Mouse (Mus musculus) myocyte (in vitro differentiated cells): ENCODE data around the gene Stpg2. TPM values are rescaled to one million over a fixed set of nuclear protein-coding genes. Genes with fewer than 3 reads are reported as not detected.

ENCODE experiments used
- H3K27me3 ChIP-seq: one replicate; pipeline ENCODE4 v1.6.1; 2011; ENCODE audit not compliant: control insufficient read depth, insufficient read depth, insufficient read length
- H3K36me3 ChIP-seq: one replicate; pipeline ENCODE4 v1.6.1; 2011; ENCODE audit not compliant: control insufficient read depth, insufficient read depth
- H3K4me2 ChIP-seq: one replicate; pipeline ENCODE4 v1.6.1; 2011; ENCODE audit warnings: low read depth, control low read depth
- H3K4me3 ChIP-seq: one replicate; pipeline ENCODE4 v1.5.1; 2011; ENCODE audit warnings: mild to moderate bottlenecking, control low read depth, moderate library complexity
- H3K79me2 ChIP-seq: one replicate; pipeline ENCODE4 v1.6.1; 2011; ENCODE audit not compliant: control insufficient read depth, insufficient read depth
- H3ac ChIP-seq: one replicate; pipeline ENCODE4 v1.6.1; 2011; ENCODE audit not compliant: control insufficient read depth, insufficient read length
- CEBPB ChIP-seq: IDR thresholded peaks from 2 replicates; pipeline ENCODE4 v1.6.1; 2011; ENCODE audit warnings: mild to moderate bottlenecking, moderate library complexity; ENCODE audit not compliant: poor library complexity, insufficient read depth, severe bottlenecking
- E2F4 ChIP-seq: IDR thresholded peaks from one replicate; pipeline ENCODE4 v1.6.1; 2011; ENCODE audit warnings: mild to moderate bottlenecking, control low read depth, moderate library complexity; ENCODE audit not compliant: insufficient read depth
- MAX ChIP-seq: IDR thresholded peaks from one replicate; pipeline ENCODE4 v1.6.1; 2011; ENCODE audit warnings: low read depth, mild to moderate bottlenecking, control low read depth
- MYOD1 ChIP-seq, 3 experiments: IDR thresholded peaks; one replicate each; pipeline ENCODE4 v1.6.1; 2011; ENCODE audit warnings: control low read depth in 2 of 3, low read depth in 2 of 3, mild to moderate bottlenecking in 2 of 3, moderate library complexity in 1 of 3; ENCODE audit not compliant: insufficient read length in 2 of 3, control insufficient read depth in 1 of 3
- MYOG ChIP-seq, 3 experiments: IDR thresholded peaks; one replicate each; pipeline ENCODE4 v1.6.1; 2011; ENCODE audit warnings: control low read depth in 2 of 3, low read depth in 2 of 3, mild to moderate bottlenecking in 2 of 3; ENCODE audit not compliant: insufficient read length in 2 of 3, control insufficient read depth in 1 of 3, insufficient read depth in 1 of 3
- POLR2A ChIP-seq: IDR thresholded peaks from one replicate; pipeline ENCODE4 v1.6.1; 2011; ENCODE audit warnings: low read depth, mild to moderate bottlenecking, control low read depth, moderate library complexity; ENCODE audit not compliant: insufficient read length
- POLR2AphosphoS2 ChIP-seq: IDR thresholded peaks from one replicate; pipeline ENCODE4 v1.6.1; 2011; ENCODE audit warnings: low read depth, control low read depth; ENCODE audit not compliant: insufficient read length
- REST ChIP-seq: IDR thresholded peaks from one replicate; pipeline ENCODE4 v1.6.1; 2011; ENCODE audit warnings: mild to moderate bottlenecking, control low read depth, moderate library complexity; ENCODE audit not compliant: insufficient read depth, insufficient read length
- SRF ChIP-seq: IDR thresholded peaks from one replicate; pipeline ENCODE4 v1.6.1; 2011; ENCODE audit warnings: low read depth; ENCODE audit not compliant: control insufficient read depth, insufficient read length
- TCF12 ChIP-seq: IDR thresholded peaks from one replicate; pipeline ENCODE4 v1.6.1; 2011; ENCODE audit warnings: mild to moderate bottlenecking, control low read depth; ENCODE audit not compliant: poor library complexity, insufficient read depth, severe bottlenecking
- TCF3 ChIP-seq: IDR thresholded peaks from one replicate; pipeline ENCODE4 v1.6.1; 2011; ENCODE audit warnings: low read depth, control low read depth; ENCODE audit not compliant: insufficient read length
- USF1 ChIP-seq: IDR thresholded peaks from one replicate; pipeline ENCODE4 v1.6.1; 2011; ENCODE audit warnings: low read depth, mild to moderate bottlenecking, control low read depth, moderate library complexity
- polyA plus RNA-seq: library from polyadenylated mRNA; unstranded; fragments of >200 nt; fragmentation: generic; extraction: Trizol; gene quantifications from one replicate; pipeline ENCODE4 v1.2.1, GENCODE M21; 2012; ENCODE audit warnings: missing spikeins

Gene Stpg2
- polyA plus RNA-seq, 1 experiment = not detected

DNA sequence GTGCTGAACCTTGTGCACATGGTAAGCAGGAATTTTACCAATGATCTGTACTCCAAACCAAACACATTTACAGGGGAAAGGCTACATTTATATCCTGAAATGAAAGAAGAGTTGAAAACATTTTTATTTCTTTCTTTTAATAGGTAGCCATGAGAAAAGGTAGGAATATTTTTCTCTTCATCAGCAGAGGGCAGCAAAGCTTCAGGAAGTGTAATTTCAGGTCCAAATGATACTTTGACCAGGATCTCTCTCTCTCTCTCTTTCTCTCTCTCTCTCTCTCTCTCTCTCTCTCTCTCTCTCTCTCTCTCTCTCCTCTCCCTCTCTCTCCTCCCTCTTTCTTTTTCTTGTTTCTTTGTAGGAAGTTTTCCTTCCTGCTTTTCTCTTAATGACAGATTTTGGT lies 92.4 kb downstream of the Stpg2 start:
- Histone ChIP-seq H3K4me2 (no peak overlapping the region), H3K36me3 (no peaks in the 10 kb centered on the region), H3K4me3 (no peak overlapping the region), H3K27me3 (no peaks in the 10 kb centered on the region), H3ac (no peak overlapping the region), H3K79me2 (no peaks in the 10 kb centered on the region)
- TF ChIP-seq REST (no peak), E2F4 (no peak), SRF (no peak), CEBPB (no peak), TCF3 (no peak), MYOD1 (IDR thresholded peaks at IDR 0.05; ENCODE audit: control insufficient read depth in 1 of 3, insufficient read length in 2 of 3, low read depth in 2 of 3) (no peak), USF1 (no peak), TCF12 (no peak), MYOG (IDR thresholded peaks at IDR 0.05; ENCODE audit: control insufficient read depth in 1 of 3, insufficient read depth in 1 of 3, insufficient read length in 2 of 3, low read depth in 2 of 3) (no peak), MAX (no peak), POLR2AphosphoS2 (no peak)

- H3ac ChIP-seq = no peak overlapping the region
- H3K4me3 ChIP-seq = no peak overlapping the region
- no peak for TF ChIP-seq POLR2AphosphoS2
- TF ChIP-seq E2F4 = no peak
- TF ChIP-seq SRF = no peak
- no peak for TF ChIP-seq TCF3
- no peak for TF ChIP-seq CEBPB
- no peak for TF ChIP-seq POLR2A
- TF ChIP-seq MYOG (IDR thresholded peaks at IDR 0.05; ENCODE audit: control insufficient read depth in 1 of 3, insufficient read depth in 1 of 3, insufficient read length in 2 of 3, low read depth in 2 of 3) = no peak
- H3K4me2 ChIP-seq = no peak overlapping the region
- H3K36me3 ChIP-seq = no peaks in the 10 kb centered on the region
- H3K27me3 ChIP-seq = no peaks in the 10 kb centered on the region
- no peaks in the 10 kb centered on the region for H3K79me2 ChIP-seq
These were observed 102.8 kb downstream of the Stpg2 start for GRCm38 (mm10) chr3:139308078-139308809.

- TF ChIP-seq CEBPB (no peak), REST (no peak), SRF (no peak), USF1 (no peak), MYOD1 (IDR thresholded peaks at IDR 0.05; ENCODE audit: control insufficient read depth in 1 of 3, insufficient read length in 2 of 3, low read depth in 2 of 3) (no peak), POLR2AphosphoS2 (no peak)
- Histone ChIP-seq H3ac (no peak overlapping the region), H3K36me3 (no peaks in the 10 kb centered on the region), H3K4me3 (no peak overlapping the region), H3K79me2 (no peaks in the 10 kb centered on the region), H3K27me3 (no peaks in the 10 kb centered on the region), H3K4me2 (no peak overlapping the region)
These were observed 106.2 kb downstream of the Stpg2 start for GRCm38 (mm10) chr3:139311721-139312120.

DNA sequence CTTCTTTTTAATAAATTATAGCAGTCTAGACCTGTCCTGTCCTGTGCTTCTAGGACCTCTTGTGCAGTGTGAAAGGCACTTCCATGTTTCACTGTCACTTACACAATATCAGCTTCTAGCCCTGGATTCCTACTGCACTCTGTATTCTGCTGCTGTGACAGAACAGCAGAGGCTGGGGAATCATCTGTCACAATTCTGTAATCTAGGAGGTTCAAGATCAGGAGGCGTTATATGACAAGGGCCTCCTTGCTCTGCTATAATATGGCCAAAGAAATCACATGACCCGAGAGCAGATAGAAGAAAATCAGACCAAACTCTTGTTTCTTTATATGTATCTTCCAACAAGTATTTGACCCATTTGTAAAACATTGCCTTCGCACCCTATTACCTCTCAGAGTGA lies 175.0 kb downstream of the Stpg2 start:
- Histone ChIP-seq H3K4me3 (no peak overlapping the region), H3K36me3 (no peaks in the 10 kb centered on the region), H3ac (no peak overlapping the region), H3K27me3 (no peaks in the 10 kb centered on the region), H3K4me2 (no peak overlapping the region), H3K79me2 (no peaks in the 10 kb centered on the region)
- TF ChIP-seq MYOD1 (IDR thresholded peaks at IDR 0.05; ENCODE audit: control insufficient read depth in 1 of 3, insufficient read length in 2 of 3, low read depth in 2 of 3) (no peak), SRF (no peak), POLR2A (no peak), E2F4 (no peak), REST (no peak)

- Histone ChIP-seq H3K4me2 (no peak overlapping the region), H3K27me3 (no peaks in the 10 kb centered on the region)
These were observed 191.8 kb downstream of the Stpg2 start for GRCm38 (mm10) chr3:139397077-139397865.

More at GRCm38 (mm10) chr3:139397077-139397865, 191.8 kb downstream of the Stpg2 start:
- no peak overlapping the region for H3ac ChIP-seq
- no peaks in the 10 kb centered on the region for H3K79me2 ChIP-seq
- no peak overlapping the region for H3K4me3 ChIP-seq
- H3K36me3 ChIP-seq = no peaks in the 10 kb centered on the region
- TF ChIP-seq POLR2A (no peak), SRF (no peak), MYOD1 (IDR thresholded peaks at IDR 0.05; ENCODE audit: control insufficient read depth in 1 of 3, insufficient read length in 2 of 3, low read depth in 2 of 3) (no peak), TCF12 (no peak), CEBPB (no peak), MYOG (IDR thresholded peaks at IDR 0.05; ENCODE audit: control insufficient read depth in 1 of 3, insufficient read depth in 1 of 3, insufficient read length in 2 of 3, low read depth in 2 of 3) (no peak), USF1 (no peak), TCF3 (no peak), E2F4 (no peak), POLR2AphosphoS2 (no peak), MAX (no peak), REST (no peak)
